Mouse (Mus musculus) right cerebral cortex, adult 2 months (tissue): Measurements from ENCODE around the gene Slc2a2.

ENCODE experiments used
- DNase-seq, 2 experiments: peaks; one replicate each; pipeline ENCODE4 v3.0.0; 2021 to 2022; ENCODE audit warnings: low spot score in 2 of 2

Slc2a2 gene

DNA sequence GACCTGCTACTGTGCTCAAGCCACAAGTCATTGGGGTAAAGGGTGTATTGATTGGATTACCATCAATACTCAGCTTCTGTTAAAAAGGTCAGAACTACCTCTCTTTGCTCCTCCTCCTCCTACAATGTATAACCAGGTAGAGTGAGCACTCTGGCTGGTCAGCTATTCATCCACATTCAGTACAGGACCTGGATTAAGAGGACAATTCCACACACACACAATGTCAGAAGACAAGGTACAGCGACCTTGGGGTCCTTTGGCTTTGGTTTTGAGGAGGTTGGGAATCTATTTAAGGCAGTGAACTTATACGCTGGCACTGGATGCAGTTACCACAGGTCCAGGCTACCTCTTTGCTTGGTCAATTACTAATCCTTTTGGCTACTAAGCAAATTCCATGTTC lies at the start of gene Slc2a2:
Gene Slc2a2, plus strand, starts transcription at position 107 of the 400 bp plus-strand sequence.
- no peak for DNase-seq

DNA sequence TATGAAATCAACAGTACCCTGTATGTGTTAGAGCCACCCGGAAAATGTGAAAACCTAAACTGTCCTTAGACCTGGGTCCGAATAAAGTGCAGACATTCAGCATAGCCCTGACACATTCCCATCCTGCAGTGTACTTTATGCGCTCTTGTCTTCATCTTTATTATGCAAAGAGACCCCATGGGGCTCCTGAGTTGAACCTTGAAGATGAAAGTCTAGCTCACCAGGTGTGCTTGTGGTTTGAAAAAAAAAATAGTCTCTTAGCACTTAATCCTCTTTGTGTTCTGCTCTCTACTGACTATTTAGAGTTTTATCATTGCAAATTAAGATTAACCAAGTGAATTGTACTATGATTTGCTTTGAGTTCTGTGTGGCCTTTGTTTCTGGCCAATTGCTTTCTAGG lies 45.1 kb upstream of the Slc2a2 start:
- DNase-seq: no peak

DNA sequence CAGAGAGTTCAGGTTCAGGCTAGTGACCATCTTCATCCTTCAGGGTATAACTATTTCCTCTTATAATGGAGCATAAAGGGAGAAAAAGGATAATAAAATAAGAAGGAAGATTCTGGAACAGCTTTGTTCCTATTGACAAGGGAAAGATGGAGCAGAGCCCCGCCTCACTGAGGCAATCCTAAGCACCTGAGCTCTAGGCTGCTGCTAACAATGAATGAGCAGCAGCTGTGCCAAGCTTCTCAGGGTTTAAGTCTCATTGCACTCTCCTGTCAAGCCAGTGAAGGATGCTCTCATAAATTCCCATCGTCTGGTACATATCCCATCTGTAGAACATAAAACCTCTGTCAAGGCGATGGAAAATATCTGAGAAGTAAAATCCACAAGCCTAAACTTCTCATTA lies 44.7 kb upstream of the Slc2a2 start:
- no peak for DNase-seq

DNA sequence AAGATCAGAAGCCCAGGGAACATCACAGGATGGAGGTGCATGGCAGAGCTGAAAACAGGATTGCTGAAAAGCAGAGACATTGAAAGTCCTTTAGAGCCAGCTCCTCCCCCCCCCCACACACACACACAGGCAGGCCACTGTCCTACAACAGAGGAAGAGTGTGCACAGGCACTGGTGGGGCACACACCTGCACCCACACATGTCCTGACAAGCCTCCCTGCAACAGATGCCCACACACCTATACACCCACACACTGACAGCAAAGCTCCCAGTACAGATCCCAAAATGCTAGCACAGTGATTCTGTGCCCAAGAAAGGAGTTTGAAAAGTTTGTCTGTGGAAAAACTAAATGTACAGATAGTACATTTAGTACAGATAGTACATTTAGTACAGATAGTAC lies 43.0 kb upstream of the Slc2a2 start:
- peak; percentile 31 to 38 for DNase-seq

DNA sequence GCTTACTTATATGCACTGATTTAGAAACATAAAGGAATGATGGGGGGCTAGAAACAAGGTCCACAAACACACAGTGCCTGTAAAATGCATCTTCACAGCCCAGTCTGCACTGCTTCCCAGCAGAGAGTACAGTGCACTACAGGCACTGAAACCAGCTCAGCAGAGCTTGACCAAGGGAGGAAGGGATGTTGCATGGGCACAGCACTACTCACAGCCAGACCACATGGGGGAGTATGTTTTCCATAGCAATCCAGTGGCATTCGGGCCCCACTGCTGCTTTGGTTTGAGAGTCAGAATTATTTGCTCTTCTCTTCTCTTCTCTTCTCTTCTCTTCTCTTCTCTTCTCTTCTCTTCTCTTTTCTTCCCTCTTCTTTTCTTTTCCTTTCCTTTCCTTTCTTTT lies 39.4 kb upstream of the Slc2a2 start:
- no peak for DNase-seq

DNA sequence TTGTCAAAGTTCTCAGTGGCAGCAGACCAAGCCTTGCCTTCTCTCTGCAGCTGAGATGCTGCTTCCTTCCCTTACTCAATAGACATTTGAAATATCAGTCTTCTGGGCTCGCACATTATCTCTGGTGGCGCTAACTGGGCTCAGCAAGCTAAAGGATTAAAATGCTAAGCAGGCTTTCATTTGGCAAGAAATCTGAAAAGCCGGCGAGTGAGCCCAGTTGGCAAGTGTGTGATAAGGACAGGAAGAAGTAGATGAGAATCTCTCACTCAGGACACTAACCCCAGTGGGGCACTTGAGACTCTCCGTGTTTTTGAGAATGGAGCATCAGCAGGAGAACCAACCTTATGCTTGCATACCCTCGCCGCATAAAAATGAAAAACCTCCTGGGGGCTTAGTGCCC lies 16.9 kb upstream of the Slc2a2 start:
- DNase-seq: no peak

DNA sequence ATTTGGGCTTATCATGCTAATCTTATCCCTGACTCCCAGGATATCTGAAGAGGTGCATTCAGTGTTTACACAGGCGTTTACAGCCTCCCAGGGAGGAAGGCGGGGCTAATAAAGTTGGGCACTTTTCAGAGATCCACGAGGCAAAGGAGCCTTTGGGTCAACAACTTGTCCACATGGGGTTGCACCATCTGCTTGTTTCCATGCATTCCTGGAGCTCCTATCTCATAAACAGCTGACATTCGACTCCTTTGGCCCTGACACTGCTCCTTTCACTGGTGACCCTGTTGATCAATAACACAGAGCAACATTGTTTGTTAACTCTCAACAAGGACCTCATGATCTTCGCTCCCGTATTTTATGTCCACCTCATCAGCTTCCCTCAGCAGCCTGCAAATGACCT lies 15.8 kb upstream of the Slc2a2 start:
- DNase-seq: no peak

DNA sequence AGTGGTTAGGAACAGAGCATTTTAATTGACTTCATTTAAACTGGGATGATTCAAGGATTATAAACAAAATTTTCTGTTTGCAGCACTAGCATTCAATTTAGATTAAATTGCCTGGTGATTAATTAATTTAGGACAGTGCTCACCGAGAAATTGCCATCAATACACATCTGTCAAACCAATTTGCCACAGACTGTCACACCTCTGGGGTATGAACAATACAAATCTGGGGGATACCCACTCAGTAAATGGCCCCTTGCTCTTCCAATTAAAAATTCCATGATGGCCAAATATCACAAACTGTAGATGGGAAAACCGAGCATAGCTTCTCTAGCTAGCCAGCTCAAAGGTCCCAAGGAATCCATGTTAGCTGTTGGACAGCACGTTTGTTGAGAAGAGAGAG lies 15.3 kb upstream of the Slc2a2 start:
- no peak for DNase-seq

DNA sequence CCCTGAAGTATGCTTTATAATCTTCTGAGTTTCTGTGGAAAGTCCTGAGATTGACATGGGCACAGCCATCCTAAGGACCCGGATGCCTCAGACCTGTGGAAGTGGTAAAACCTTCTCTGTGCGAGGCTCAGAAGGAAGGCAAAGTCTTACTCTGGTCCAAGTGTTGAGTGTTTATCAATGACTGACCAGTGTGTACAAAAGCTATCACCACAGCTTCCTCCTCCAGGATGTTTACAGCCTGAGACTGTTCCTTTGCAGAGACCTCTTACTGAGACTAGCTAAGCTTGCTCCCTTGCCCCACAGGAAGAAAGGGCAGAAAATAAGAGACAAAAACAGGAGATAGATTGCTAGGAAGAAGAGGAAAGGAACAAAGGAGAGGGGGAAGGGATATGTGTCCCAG lies 12.2 kb upstream of the Slc2a2 start:
- no peak for DNase-seq

DNA sequence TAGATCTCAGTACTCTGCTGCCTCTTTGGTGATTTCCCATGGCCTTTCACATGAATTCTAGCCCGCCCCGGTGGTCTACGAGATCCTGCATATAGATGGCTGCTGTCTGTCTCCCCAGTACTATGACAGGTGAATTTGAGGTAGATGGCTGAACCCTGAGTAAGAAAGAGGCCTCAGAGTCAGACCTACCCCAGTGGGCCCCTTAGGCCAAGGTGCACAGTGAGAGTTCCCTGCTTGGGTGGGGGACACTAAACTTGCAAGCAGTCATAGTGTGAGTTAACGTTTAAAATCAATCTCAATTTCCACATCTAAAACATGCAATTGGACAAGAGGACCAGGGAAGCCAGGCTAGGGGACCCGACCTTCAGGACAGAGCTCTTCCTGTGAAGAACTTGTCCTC lies 2.9 kb upstream of the Slc2a2 start:
- DNase-seq: no peak

DNA sequence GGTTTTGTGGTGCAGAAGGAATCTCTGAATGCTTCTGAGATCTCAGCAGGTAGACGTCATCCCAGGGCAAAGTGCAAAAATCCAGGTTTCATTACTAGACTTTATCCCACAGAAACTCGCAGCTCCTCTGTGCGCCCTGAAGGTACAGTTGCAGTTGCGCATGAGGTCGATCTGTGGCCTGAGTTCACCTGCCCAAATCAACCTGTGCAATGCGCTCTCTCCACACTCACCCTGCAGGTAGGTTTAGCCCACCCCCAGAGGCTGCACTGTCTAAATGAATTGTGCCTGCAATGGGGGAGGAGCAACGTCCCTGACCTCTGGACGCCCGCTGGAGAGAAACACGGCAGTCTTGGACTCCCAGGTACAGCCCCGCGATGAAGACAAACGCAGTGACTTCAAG lies 2.1 kb upstream of the Slc2a2 start:
- no peak for DNase-seq

DNA sequence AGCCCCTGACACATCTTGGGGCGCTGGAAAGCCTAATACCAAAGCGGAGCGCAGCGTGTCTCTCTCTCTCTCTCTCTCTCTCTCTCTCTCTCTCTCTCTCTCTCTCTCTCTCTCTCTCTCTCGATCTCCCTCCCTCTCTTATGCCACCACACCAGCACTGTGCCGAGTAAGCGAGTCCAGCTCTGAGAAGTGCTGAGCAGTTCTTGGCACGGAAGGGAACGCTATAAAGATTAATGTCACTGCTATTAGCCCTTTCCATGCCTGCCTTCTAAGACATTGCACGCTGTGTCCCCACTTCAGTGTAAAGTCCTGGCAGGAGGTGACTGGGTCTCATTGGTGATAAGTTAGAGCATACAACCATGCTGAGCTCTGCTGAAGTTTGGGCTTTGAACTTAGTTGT lies 1.5 kb upstream of the Slc2a2 start:
- no peak for DNase-seq

DNA sequence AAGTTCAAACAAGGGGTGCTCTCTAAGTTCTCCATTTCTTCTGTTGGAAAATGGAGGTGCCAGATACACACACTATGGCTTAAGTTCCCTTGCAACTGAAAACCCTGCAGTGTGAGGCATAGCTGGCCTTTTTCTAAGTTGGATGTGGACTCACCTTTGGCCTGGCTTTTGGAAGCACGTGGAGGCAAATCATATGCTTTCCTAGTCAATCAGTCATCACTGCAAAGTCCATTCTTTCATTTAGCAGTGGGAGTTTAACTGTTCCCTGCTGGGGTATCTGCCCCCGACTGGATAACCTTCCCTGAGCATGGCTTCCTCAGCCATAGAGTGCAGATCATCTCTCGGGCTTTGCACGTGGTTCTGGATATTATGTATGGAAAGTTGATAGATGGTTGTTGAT lies 1.9 kb downstream of the Slc2a2 start:
- no peak for DNase-seq

DNA sequence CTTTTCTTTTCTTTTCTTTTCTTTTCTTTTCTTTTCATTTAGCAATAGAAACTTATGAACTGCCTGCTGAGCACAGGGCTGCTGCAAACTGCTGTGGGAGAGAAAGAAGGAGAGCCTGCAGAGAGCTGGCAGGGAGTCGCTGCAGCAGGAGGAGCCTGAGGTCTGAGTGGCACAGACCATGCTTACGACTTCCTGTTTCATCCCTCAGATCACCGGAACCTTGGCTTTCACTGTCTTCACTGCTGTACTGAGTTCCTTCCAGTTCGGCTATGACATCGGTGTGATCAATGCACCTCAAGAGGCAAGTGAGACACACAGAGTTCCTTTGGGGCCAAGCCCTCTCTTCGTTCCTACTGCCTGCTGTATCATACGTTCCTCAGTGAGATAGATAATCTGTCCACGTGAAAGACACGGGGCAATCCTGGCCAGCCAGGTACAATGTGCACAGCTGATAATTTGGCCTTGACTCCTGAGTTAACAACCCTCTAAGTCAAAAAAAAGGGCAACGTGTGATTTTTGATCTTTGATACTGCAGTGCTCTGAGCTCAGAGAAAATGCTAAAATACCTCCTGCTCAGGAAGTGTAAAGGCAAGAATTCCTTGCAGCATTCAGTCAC lies 7.9 kb downstream of the Slc2a2 start:
- no peak for DNase-seq

DNA sequence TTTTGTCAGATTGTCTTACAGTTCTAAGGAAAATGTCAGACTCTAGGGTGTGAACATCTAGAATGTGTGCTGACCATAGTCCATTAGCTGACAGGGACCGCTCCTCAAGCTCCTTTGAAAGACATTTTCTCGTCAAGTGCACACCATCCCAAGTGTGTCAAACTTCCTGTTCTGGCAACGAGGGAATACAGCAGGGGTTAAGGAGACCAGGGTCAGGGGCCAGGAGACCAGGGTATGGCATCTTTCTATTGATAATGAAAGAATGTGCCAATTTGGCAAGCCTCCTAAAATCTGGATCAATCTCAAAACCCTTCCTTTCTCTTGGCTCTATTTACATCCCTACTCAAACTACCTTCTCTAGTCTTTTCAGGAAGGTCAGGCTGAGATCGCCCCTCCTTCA lies 9.0 kb downstream of the Slc2a2 start:
- no peak for DNase-seq

DNA sequence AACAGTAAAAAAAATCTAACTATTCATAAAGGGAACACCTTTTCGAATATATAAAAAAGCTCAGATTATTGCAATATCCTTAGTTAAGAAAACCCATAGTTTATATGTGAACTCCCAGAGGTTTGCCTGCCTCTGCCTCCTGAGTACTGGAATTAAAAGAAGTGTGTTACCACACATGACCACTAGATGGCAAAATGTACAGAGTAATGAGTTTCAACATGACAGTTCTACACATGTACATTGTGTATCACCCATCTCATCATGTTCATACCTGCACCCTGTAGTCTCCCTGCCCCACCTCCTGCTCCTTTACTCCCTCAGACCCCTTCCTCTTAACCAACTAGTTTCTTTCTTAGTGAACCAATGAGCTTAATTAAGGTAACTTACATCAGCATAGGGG lies 12.0 kb downstream of the Slc2a2 start:
- no peak for DNase-seq

DNA sequence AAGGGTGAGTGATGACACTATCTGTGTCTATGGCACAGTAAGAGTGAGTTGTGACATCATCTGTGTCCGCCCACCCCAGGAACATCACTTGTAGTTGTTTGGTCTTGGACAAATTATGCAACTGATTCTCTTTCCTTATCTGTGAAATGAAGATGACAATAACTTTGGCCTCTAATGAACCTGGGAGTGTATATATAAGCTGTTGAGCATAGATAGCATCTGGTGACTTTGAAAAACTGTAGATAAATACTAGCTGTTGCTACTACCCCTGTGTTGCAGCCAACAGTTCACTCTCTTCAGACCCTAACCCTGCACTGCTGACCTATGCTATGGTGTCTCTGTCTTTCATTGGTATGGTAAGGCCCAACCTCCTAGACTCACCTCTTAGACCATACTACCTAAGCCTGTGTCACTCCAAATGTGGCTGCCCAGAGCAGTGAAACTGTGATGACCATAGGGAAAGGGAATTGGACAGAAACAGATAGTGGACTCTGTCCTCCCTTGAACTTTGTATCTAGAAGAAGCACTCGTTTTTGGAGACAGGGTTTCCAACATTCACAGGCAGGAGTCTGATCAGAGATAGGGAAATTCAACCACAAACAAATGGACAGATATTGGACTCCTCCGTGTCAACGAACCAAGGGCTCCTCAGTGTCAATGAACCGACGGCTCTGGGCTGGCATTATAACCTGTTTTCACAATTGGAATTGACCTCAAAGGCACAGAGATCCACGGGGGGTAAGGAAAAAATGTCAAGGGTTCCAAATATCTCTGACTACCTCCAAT lies 16.4 kb downstream of the Slc2a2 start:
- no peak for DNase-seq

DNA sequence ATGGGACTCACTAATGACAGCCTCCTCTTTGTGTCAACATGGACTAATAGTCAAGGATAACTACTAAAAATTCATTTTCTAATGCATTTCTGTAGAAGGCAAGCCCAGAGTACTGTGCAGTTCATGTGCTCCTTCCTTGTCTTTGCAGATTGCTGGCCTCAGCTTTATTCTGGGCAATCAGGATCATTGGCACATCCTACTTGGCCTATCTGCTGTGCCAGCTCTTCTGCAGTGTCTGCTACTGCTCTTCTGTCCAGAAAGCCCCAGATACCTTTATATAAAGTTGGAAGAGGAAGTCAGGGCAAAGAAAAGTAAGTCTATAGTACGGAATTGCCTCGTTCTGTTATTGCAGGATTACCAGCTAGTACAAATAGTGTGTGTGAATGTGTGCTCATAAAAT lies 20.8 kb downstream of the Slc2a2 start:
- no peak for DNase-seq

DNA sequence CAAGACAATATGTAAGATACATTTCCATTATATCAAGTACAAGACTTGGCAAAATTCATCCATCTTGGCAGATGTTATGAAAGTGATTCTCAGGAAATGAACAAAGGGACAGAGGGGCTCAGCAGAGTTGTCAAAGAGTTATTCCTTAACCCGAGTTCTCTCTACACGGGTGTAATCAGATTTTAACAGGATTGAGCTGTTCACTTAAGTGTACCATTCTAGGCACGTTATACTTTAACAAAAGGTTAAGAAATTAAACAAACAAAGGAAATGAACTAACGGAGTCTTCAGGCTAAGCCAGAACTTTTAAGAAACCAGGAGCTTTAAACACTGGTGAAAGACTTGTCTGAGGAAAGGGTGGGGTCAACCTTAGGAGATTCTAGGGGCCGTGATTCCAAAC lies 23.5 kb downstream of the Slc2a2 start:
- no peak for DNase-seq

DNA sequence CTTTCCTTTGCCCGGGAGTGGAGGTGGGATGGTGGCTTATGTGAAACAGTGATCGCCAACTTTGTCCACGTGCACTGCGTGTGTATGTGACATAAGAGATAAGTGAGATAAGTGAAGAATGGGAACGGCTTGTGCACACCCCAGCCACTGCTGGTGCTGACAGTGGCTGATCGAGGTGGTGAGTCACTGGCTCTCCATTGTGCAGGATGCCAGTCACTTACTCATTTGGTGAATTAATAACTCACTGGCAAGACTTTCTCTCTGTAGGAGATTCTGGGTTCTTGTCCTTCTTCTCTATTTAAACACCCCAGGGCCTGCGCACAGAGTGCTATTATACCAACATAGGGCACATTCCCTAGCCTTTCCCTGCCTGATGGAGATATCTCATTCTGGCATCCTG lies 24.1 kb downstream of the Slc2a2 start:
- peak; percentile 8 to 9 for DNase-seq

DNA sequence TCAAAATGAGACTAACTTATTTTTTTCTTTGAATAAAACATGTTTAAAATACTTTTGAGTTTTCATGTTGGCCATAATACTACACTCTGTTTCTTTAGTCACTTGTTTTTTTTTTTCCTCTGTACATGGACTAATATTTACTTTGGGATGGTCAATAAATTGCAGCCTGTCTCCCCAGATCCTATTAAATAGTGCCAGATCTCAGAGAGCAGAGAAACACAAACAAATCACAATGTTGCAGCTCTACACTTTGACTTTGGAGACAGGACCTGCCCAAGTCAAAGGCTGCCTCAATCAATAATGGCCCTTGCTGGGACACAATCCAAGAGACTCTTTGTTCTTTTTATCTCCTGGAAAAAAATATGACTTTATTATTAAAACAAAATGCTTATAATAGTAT lies 24.8 kb downstream of the Slc2a2 start:
- no peak for DNase-seq

DNA sequence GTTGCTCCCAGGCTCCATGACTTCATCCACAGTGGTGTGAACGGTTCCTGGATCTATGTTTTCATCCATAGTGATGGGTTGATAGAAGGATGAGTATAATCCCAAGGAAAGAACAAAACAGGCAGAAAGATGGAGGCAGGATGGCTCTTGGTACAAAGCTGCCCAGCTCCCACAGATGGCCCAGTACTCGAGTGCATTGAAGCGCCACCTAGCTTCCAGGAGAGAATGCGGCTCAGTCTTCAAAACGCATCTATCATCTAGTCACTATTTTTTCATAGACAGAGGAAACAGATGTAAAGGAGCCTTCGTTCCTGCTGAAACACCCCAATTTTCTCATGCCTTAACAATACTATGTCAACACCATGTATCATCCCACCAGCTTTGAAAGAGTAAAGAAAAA lies 25.8 kb downstream of the Slc2a2 start:
- no peak for DNase-seq

DNA sequence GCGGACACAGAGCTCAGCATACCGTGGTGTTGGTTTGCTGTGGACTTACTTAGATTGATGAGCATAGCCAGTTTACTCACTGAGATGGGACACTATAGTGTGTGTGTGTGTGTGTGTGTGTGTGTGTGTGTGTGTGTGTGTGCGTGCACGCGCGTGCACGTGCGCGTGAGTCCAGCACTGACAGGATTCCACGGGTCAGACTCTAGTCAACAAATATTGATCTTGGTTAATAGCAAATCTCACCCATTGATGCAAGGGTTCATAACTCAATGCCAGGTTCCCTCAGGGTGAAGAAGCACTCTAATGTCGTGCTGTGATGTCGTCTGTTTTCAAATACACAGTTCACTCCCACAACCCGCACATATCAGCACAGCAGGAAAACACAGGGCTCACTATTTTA lies 27.5 kb downstream of the Slc2a2 start:
- DNase-seq: no peak

DNA sequence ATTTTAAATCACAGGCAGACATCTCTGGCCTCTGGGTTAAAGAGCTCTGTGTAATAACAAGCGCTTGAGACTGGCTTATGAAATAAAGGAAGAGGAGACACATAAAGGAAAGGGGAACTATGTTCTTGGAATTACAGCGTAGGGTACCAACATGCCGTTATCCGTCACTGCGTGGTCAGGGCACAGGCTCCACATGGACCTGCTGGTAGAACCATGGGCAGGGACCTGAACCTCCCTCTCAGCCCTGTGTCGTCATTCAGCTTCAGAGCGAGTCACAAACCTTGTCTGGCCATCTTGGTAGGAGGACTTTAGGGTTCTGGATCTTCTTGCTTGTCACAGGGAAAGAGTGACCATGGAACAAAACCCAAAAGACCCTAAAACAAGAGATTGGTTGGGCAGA lies 28.7 kb downstream of the Slc2a2 start:
- DNase-seq: no peak
